8 mouse cellular contexts compared by ENCODE assay signal in genomic region chr15:12586154-12586553, GRCm38 (mm10).
A peak's percentile ranks its signal among the peaks of the same experiment; 100 is the strongest.
DNase-seq lines count a peak whose midpoint lies in the region; ATAC-seq and TF ChIP-seq lines count a peak whose summit lies in the region.

No protein-coding gene starts in this region.

- ATAC-seq in midbrain, embryonic 13.5 days = peak; percentile 93

- no peaks in the 10 kb centered on the region for H3K27me3 ChIP-seq in embryonic facial prominence, embryonic 10.5 days (replicated peaks; ENCODE audit: low read depth, poor library complexity, severe bottlenecking)
- no peaks in the 10 kb centered on the region for H3K27me3 ChIP-seq in midbrain, embryonic 13.5 days
- no peaks in the 10 kb centered on the region for H3K27me3 ChIP-seq in spleen, adult 2 months (ENCODE audit: control insufficient read depth, insufficient read depth, low read length)

- H3K4me1 ChIP-seq in embryonic facial prominence, embryonic 10.5 days = no peaks in the 10 kb centered on the region
- H3K4me1 ChIP-seq in midbrain, embryonic 13.5 days (replicated peaks) = peaks cover 5% of the 10 kb centered on the region; the same call in 1 of the 2 replicates
- H3K4me1 ChIP-seq in spleen, adult 2 months (ENCODE audit: control insufficient read depth, insufficient read depth, insufficient read length) = no peaks in the 10 kb centered on the region; the same call in none of the 2 replicates

- no peaks in the 10 kb centered on the region for H3K36me3 ChIP-seq in embryonic facial prominence, embryonic 10.5 days (replicated peaks)
- H3K36me3 ChIP-seq in midbrain, embryonic 13.5 days = no peaks in the 10 kb centered on the region
- H3K36me3 ChIP-seq in spleen, adult 2 months (ENCODE audit: control insufficient read depth, insufficient read depth, low read length) = no peaks in the 10 kb centered on the region

- peak; percentile 84 for DNase-seq in 416B (ENCODE audit: low read depth)
- peak; percentile 68 for DNase-seq in adrenal gland, postnatal 10 days
- peak; percentile 79 for DNase-seq in embryonic facial prominence, embryonic 10.5 days (ENCODE audit: low spot score)
- peak; percentile 74 to 82 for DNase-seq in heart, adult 18-20 months
- peak; percentile 49 for DNase-seq in kidney, adult 11 months
- peak; percentile 65 for DNase-seq in left cerebral cortex, postnatal 4 days
- peak; percentile 14 to 45 for DNase-seq in spleen, adult 2 months (ENCODE audit: low read depth in 1 of 2, low spot score in 2 of 2)

- intact Hi-C loops in left cerebral cortex, postnatal 4 days (cut with DNase I) = loop anchor here (2.0 to 5.0 kb wide), 2 partner anchors 153 to 206 kb away; partner anchors contain the start of gene Pdzd2

- H3K9ac ChIP-seq in midbrain, embryonic 13.5 days (replicated peaks) = no peak overlapping the region

- H3K9me3 ChIP-seq in embryonic facial prominence, embryonic 10.5 days = no peaks in the 10 kb centered on the region
- no peaks in the 10 kb centered on the region for H3K9me3 ChIP-seq in midbrain, embryonic 13.5 days

- TF ChIP-seq CTCF in spleen, adult 2 months (IDR thresholded peaks at IDR 0.05; ENCODE audit: extremely low read depth, insufficient read depth, insufficient read length, insufficient replicate concordance) = peak; percentile 61; the same call in 1 of the 2 replicates

- H3K27ac ChIP-seq in embryonic facial prominence, embryonic 10.5 days (replicated peaks) = no peak overlapping the region
- H3K27ac ChIP-seq in midbrain, embryonic 13.5 days = no peak overlapping the region
- H3K27ac ChIP-seq in spleen, adult 2 months (ENCODE audit: insufficient read depth, low read length) = no peak overlapping the region

- WGBS in embryonic facial prominence, embryonic 10.5 days = 7% methylated on average over 5 of the region's 5 CpGs
- 5% methylated on average over 5 of the region's 5 CpGs for WGBS in midbrain, embryonic 13.5 days
- WGBS in spleen, adult 2 months = 9% methylated on average over 5 of the region's 5 CpGs

- H3K4me3 ChIP-seq in embryonic facial prominence, embryonic 10.5 days = no peak overlapping the region
- H3K4me3 ChIP-seq in midbrain, embryonic 13.5 days (replicated peaks) = no peak overlapping the region
- no peak overlapping the region for H3K4me3 ChIP-seq in spleen, adult 2 months (ENCODE audit: extremely low read depth, insufficient read depth, insufficient read length)

- TF ChIP-seq POLR2A in spleen, adult 2 months (IDR thresholded peaks at IDR 0.05; ENCODE audit: low read depth, low read length) = no peak

- no peak overlapping the region for H3K4me2 ChIP-seq in midbrain, embryonic 13.5 days (replicated peaks)

Comparison
In these comparisons a context has a peak if more than half of its experiments do, and no peak if none do; other contexts are left out.
1. DNase-seq: peak in every context shown above with its lines; median percentile 84 in 416B; 79 in embryonic facial prominence, embryonic 10.5 days; 78 in heart, adult 18-20 months; 68 in adrenal gland, postnatal 10 days; 65 in left cerebral cortex, postnatal 4 days; 49 in kidney, adult 11 months; 30 in spleen, adult 2 months.